Mouse (Mus musculus) bone marrow macrophage, adult 2 months (primary cell): ENCODE results near the gene Fancl.
"Not testable (repeated sequence)": the region's sequence is repeated elsewhere in the genome, so short reads cannot be mapped to it uniquely, and the experiment has no call there.

Source experiments
- CTCF ChIP-seq: IDR thresholded peaks from 2 replicates; pipeline ENCODE4 v1.5.1; 2012; ENCODE audit warnings: low read depth, mild to moderate bottlenecking, low read length, moderate library complexity
- POLR2A ChIP-seq: IDR thresholded peaks from 2 replicates; pipeline ENCODE4 v1.6.1; 2012; ENCODE audit warnings: mild to moderate bottlenecking, low read depth, low read length, borderline replicate concordance

DNA sequence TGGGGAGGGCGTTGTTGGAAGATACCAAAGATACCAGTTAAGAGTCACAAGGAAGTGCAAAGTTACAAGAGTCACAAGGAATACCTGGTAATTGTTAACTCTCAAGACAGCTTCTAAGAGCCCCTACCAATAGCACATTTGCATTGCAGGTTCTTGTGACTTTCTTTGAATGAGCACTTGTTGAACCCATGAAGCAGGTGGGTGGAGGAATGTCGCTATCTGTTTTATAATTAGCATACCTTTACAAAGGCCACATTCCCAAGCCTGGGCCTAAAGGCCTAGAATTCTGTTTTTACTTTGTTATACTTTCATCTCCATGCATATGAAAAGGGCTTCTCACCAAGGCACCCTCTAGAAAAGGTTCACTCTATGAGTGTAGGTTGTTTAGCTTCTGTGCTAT, 15.8 kb upstream of the Fancl start:
- not testable (repeated sequence) for TF ChIP-seq CTCF, POLR2A
